12 mouse cellular contexts compared by ENCODE assay signal in the genomic region with DNA sequence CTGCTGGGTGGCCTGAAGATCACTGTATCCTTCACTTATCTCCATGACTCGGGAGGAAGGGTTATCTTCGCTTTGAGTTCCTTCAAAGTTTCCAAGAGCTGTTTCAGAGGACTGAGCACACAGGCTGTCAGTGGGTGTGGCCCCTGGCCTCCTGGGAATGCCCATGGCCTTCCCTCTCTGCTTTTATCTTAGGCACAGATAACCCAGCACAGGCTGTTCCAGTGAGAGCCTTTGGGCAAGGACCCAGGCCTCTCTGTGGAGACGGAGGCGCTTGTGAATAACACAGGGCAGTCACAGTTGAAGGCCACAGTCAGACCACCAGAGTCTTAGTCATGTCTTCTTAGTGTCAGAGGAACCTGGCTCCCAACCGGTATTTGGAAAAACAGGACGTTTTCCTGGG. TPM values are rescaled to one million over a fixed set of nuclear protein-coding genes. Genes with fewer than 3 reads are reported as not detected.
DNase-seq lines count a peak whose midpoint lies in the region; ATAC-seq lines count a peak whose summit lies in the region.
"Had no signal": no experiment of that assay in that cellular context is flagged by ENCODE, and none has a peak within 500 bp of the region (broad histone marks: within the 10 kb centered on the region; RNA-seq: fewer than 3 reads in every experiment).

No protein-coding gene starts in this region.

- intact Hi-C loops in heart, postnatal 10 days (cut with DNase I) = no loop called here

- H3K36me3 ChIP-seq in midbrain, embryonic 11.5 days (ENCODE audit: control insufficient read depth, insufficient read depth, low read length) = peaks cover 2% of the 10 kb centered on the region; the same call in 1 of the 2 replicates

- no peak for ATAC-seq in midbrain, embryonic 11.5 days (ENCODE audit: low FRiP score)
- ATAC-seq in megakaryocyte progenitor cell, adult 5-6 weeks (replicated peaks; ENCODE audit: poor library complexity) = no peak
- ATAC-seq: Patski had no signal

- H3K9ac ChIP-seq in midbrain, embryonic 11.5 days (ENCODE audit: low read length) = no peak overlapping the region
- H3K9ac ChIP-seq: liver, embryonic 14.5 days had no signal

- no peaks in the 10 kb centered on the region for H3K27me3 ChIP-seq in midbrain, embryonic 11.5 days (ENCODE audit: control insufficient read depth, insufficient read depth, low read length)
- H3K27me3 ChIP-seq: Patski had no signal

- H3K27ac ChIP-seq in midbrain, embryonic 11.5 days (ENCODE audit: low read depth, low read length) = no peak overlapping the region
- H3K27ac ChIP-seq: liver, embryonic 14.5 days had no signal

- 92% methylated on average over 6 of the region's 6 CpGs for WGBS in midbrain, embryonic 11.5 days

- no peak overlapping the region for H3K4me2 ChIP-seq in midbrain, embryonic 11.5 days

- H3K9me3 ChIP-seq in midbrain, embryonic 11.5 days (ENCODE audit: control insufficient read depth, low read length) = no peaks in the 10 kb centered on the region
- H3K9me3 ChIP-seq: megakaryocyte, embryonic 14.5 days had no signal

- DNase-seq in lung, postnatal 25 days (ENCODE audit: low spot score) = peak; percentile 30
- DNase-seq in lung, postnatal 14 days = no peak
- DNase-seq in heart, adult 18-20 months = peak; percentile 84 to 91
- peak; percentile 73 to 86 for DNase-seq in heart, postnatal 10 days
- DNase-seq in testis, postnatal 14 days (ENCODE audit: low spot score) = peak; percentile 90
- no peak for DNase-seq in midbrain, embryonic 11.5 days (ENCODE audit: low spot score, missing footprints)
- DNase-seq: cerebellum, adult 8-10 months; thymus, postnatal 14 days had no signal

- H3K4me1 ChIP-seq in midbrain, embryonic 11.5 days (ENCODE audit: control insufficient read depth, insufficient read depth, low read length) = no peaks in the 10 kb centered on the region

- no peak overlapping the region for H3K4me3 ChIP-seq in midbrain, embryonic 11.5 days (ENCODE audit: low read depth, low read length)
- H3K4me3 ChIP-seq: megakaryocyte, embryonic 14.5 days had no signal

RNA-seq across cellular contexts. Expression of gene Sulf2, which starts 32.7 kb away (rescaled TPM):
- 10 to 100 TPM; 39.7 to 40.6 TPM for total RNA-seq in heart, adult 18-20 months (2021)
- total RNA-seq in heart, postnatal 10 days (2021) = 10 to 100 TPM; 84.5 to 88.7 TPM
- 84.5 and 87.6 TPM in 2 replicates for polyA plus RNA-seq in midbrain, embryonic 11.5 days (2014; fragmentation: Nextera tagmentation; extraction: Ambion mirVana)
- 1.3 and 3.5 TPM in 2 replicates for total RNA-seq in megakaryocyte progenitor cell, adult 5-6 weeks (2015)
- 0.88 and 1.5 TPM in 2 replicates for total RNA-seq in megakaryocyte progenitor cell, adult 5-6 weeks (2017)

Comparison
In these comparisons a context has a peak if more than half of its experiments do, and no peak if none do; other contexts are left out.
1. DNase-seq: peak in lung, postnatal 25 days (single experiment), heart, adult 18-20 months (2 of 2), heart, postnatal 10 days (2 of 2) and testis, postnatal 14 days (single experiment); none in lung, postnatal 14 days (single experiment) and midbrain, embryonic 11.5 days (single experiment).
2. RNA of gene Sulf2, which starts 32.7 kb away (total RNA-seq): 84.5 to 88.7 TPM in heart, postnatal 10 days and 39.7 to 40.6 TPM in heart, adult 18-20 months; 0.88 to 3.5 TPM in megakaryocyte progenitor cell, adult 5-6 weeks; every median in the first group is over 4 times any median in the second.